Mouse (Mus musculus) heart, postnatal 0 days (tissue): ENCODE measurements around the gene Pabpc6. TPM values are rescaled to one million over a fixed set of nuclear protein-coding genes. Genes with fewer than 3 reads are reported as not detected.

Experiments used
- ATAC-seq: fragments of 200-750 bp; cut with Nextera tagmentation; 2 replicates; pipeline ENCODE4 v1.8.0; 2017; ENCODE audit warnings: low read depth, moderate number of reproducible peaks, moderate library complexity; ENCODE audit not compliant: insufficient read depth
- DNase-seq: peaks from one replicate; pipeline ENCODE4 v3.0.0-alpha.2; 2016; ENCODE audit warnings: low spot score
- H3K27ac ChIP-seq: fragments of 300-500 bp; sonication (generic); 2 replicates; pipeline ENCODE4 v1.5.1; 2014; ENCODE audit warnings: low read depth, mild to moderate bottlenecking
- H3K27me3 ChIP-seq: fragments of 300-500 bp; sonication (generic); 2 replicates; pipeline ENCODE4 v1.6.1; 2014; ENCODE audit warnings: low read length, mixed read lengths; ENCODE audit not compliant: control insufficient read depth, insufficient read depth
- H3K36me3 ChIP-seq: fragments of 300-500 bp; sonication (generic); replicated peaks from 2 replicates; pipeline ENCODE4 v1.6.1; 2014; ENCODE audit warnings: low read length, mixed read lengths; ENCODE audit not compliant: control insufficient read depth, insufficient read depth
- H3K4me1 ChIP-seq: fragments of 300-500 bp; sonication (generic); 2 replicates; pipeline ENCODE4 v1.6.1; 2014; ENCODE audit warnings: antibody characterized with exemption; ENCODE audit not compliant: control insufficient read depth, insufficient read depth
- H3K4me2 ChIP-seq: fragments of 300-500 bp; sonication (generic); 2 replicates; pipeline ENCODE4 v1.6.1; 2014; ENCODE audit warnings: low read depth, mild to moderate bottlenecking, low read length, moderate library complexity
- H3K4me3 ChIP-seq: fragments of 300-500 bp; sonication (generic); 2 replicates; pipeline ENCODE4 v1.5.1; 2014; ENCODE audit warnings: low read depth, low read length
- H3K9ac ChIP-seq: fragments of 300-500 bp; sonication (generic); replicated peaks from 2 replicates; pipeline ENCODE4 v1.6.1; 2014; ENCODE audit warnings: low read depth, low read length, mixed read lengths
- H3K9me3 ChIP-seq: fragments of 300-500 bp; sonication (generic); replicated peaks from 2 replicates; pipeline ENCODE4 v1.6.1; 2016; ENCODE audit warnings: low read length; ENCODE audit not compliant: control insufficient read depth
- CTCF ChIP-seq: IDR thresholded peaks from 2 replicates; pipeline ENCODE4 v1.5.1; 2016; ENCODE audit warnings: antibody characterized with exemption, control low read depth, low read depth
- EP300 ChIP-seq: IDR thresholded peaks from 2 replicates; pipeline ENCODE4 v1.6.1; 2016; ENCODE audit warnings: antibody characterized with exemption, low read depth
- polyA plus RNA-seq: library from polyadenylated mRNA; unstranded; fragments of >200 nt; fragmentation: Nextera tagmentation; extraction: Ambion mirVana; gene quantifications from 2 replicates; pipeline ENCODE4 v1.2.1, GENCODE M21; 2015
- total RNA-seq: library from RNA; depleted of rRNA; stranded (reverse); fragments of >200 nt; gene quantifications from 2 replicates; pipeline ENCODE4 v1.2.3, GENCODE M21; 2014; ENCODE audit warnings: low replicate concordance; rRNA removed

The Pabpc6 gene
- total and polyA plus RNA-seq, 2 experiments from 2014 or later, result not detected

- H3K4me2 ChIP-seq, result no peak overlapping the region
- no peaks in the 10 kb centered on the region for H3K36me3 ChIP-seq
- no peak overlapping the region for H3K4me3 ChIP-seq
- H3K9me3 ChIP-seq, result no peaks in the 10 kb centered on the region
- DNase-seq (no peak), ATAC-seq (no peak)
- H3K27ac ChIP-seq, result no peak overlapping the region
- no peaks in the 10 kb centered on the region for H3K27me3 ChIP-seq
- H3K9ac ChIP-seq, result no peak overlapping the region
- H3K4me1 ChIP-seq, result no peaks in the 10 kb centered on the region
- TF ChIP-seq EP300 (no peak), CTCF (no peak)
These were observed 42.5 kb downstream of the Pabpc6 start for GRCm38 (mm10) chr17:9627011-9627410.

Other genes with a start within 250 kb of the Pabpc6 start
- not detected in 2 replicates for gene Gm17728, start 247.7 kb downstream of the Pabpc6 start, total RNA-seq
- gene Gm17728, start 247.7 kb downstream of the Pabpc6 start, polyA plus RNA-seq, result not detected in 2 replicates